Mouse (Mus musculus): ENCODE results near the gene Lrrc10. TPM values are rescaled to one million over a fixed set of nuclear protein-coding genes. Genes with fewer than 3 reads are reported as not detected.

Lrrc10 gene
- polyA plus RNA-seq, 1 experiment from 2014 or later, result 60.4 TPM

GRCm38 (mm10) chr10:117081914-117082359 lies 36.8 kb downstream of the Lrrc10 start:
- ATAC-seq (replicated peaks; ENCODE audit: insufficient number of reproducible peaks, insufficient read depth, low FRiP score, low read depth), result no peak
- WGBS, result 73% methylated on average over 2 of the region's 2 CpGs
- no peaks in the 10 kb centered on the region for H3K27me3 ChIP-seq
- H3K4me3 ChIP-seq, result no peak overlapping the region
- H3K36me3 ChIP-seq, result peaks cover 45% of the 10 kb centered on the region
- H3K27ac ChIP-seq, result 0 out of 2 replicates have a peak overlapping the region, but pooled peaks have one; percentile 31
- H3K9ac ChIP-seq, result no peak overlapping the region
- H3K9me3 ChIP-seq (replicated peaks), result no peaks in the 10 kb centered on the region
- H3K4me2 ChIP-seq, result no peak overlapping the region
- peaks cover 6% of the 10 kb centered on the region; the same call in 1 of the 2 replicates for H3K4me1 ChIP-seq (replicated peaks)

DNA sequence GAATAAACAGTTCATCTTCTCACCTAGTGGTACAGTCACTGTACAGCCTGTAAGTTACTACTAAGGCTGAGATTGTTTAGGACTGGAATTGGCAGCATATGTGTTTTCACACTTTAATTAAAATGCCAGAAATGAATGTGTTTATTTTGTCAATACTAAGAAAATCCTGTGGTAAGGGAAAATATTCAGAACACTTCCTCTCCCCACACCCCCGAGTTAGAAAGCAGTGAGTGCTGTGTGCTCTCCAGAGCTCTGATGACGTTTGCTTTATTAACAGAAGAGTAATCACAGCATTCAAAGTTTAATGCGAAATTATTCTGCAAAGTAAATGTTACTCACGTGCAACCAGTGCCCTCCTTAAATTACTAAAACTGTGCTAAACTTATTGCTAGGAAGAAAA lies 44.5 kb downstream of the Lrrc10 start:
- Histone ChIP-seq H3K27me3 (no peaks in the 10 kb centered on the region), H3K4me2 (no peak overlapping the region), H3K4me1 (replicated peaks) (peaks cover 9% of the 10 kb centered on the region), H3K27ac (no peak overlapping the region), H3K36me3 (peaks cover 6% of the 10 kb centered on the region; the same call in 1 of the 2 replicates), H3K9ac (no peak overlapping the region), H3K4me3 (no peak overlapping the region), H3K9me3 (replicated peaks) (no peaks in the 10 kb centered on the region)
- WGBS, result 69% methylated on average over 4 of the region's 4 CpGs
- ATAC-seq (replicated peaks; ENCODE audit: insufficient number of reproducible peaks, insufficient read depth, low FRiP score, low read depth), result no peak

GRCm38 (mm10) chr10:117094504-117095329 lies 49.6 kb downstream of the Lrrc10 start:
- H3K27ac ChIP-seq, result peak overlapping the region; percentile 61
- no peak overlapping the region for H3K4me3 ChIP-seq
- H3K36me3 ChIP-seq, result no peaks in the 10 kb centered on the region; the same call in 1 of the 2 replicates
- no peaks in the 10 kb centered on the region for H3K9me3 ChIP-seq (replicated peaks)
- WGBS, result 29% methylated on average over 15 of the region's 15 CpGs
- H3K9ac ChIP-seq, result no peak overlapping the region
- H3K27me3 ChIP-seq, result no peaks in the 10 kb centered on the region
- peak overlapping the region; percentile 20; the same call in 1 of the 2 replicates for H3K4me2 ChIP-seq
- peak; percentile 70 for ATAC-seq (replicated peaks; ENCODE audit: insufficient number of reproducible peaks, insufficient read depth, low FRiP score, low read depth)
- H3K4me1 ChIP-seq (replicated peaks), result peaks cover 18% of the 10 kb centered on the region

- no peaks in the 10 kb centered on the region for H3K9me3 ChIP-seq (replicated peaks)
- H3K9ac ChIP-seq, result no peak overlapping the region
- no peaks in the 10 kb centered on the region for H3K27me3 ChIP-seq
- WGBS, result 87% methylated on average over 6 of the region's 6 CpGs
- H3K4me3 ChIP-seq, result no peak overlapping the region
- H3K27ac ChIP-seq, result no peak overlapping the region
- H3K4me1 ChIP-seq (replicated peaks), result peaks cover 18% of the 10 kb centered on the region
- H3K36me3 ChIP-seq, result peaks cover 3% of the 10 kb centered on the region; the same call in 1 of the 2 replicates
- ATAC-seq (replicated peaks; ENCODE audit: insufficient number of reproducible peaks, insufficient read depth, low FRiP score, low read depth), result no peak
- no peak overlapping the region for H3K4me2 ChIP-seq
These were observed 51.0 kb downstream of the Lrrc10 start for GRCm38 (mm10) chr10:117096096-117096495.

Other genes with a start within 250 kb of the Lrrc10 start
- 0.19 and 0.28 TPM in 2 replicates for gene Myrfl, start 148.4 kb upstream of the Lrrc10 start, polyA plus RNA-seq (2015; fragmentation: Nextera tagmentation; extraction: Ambion mirVana)
- 58.1 and 68.7 TPM in 2 replicates for gene Rab3ip, start 94.6 kb upstream of the Lrrc10 start, polyA plus RNA-seq (2015; fragmentation: Nextera tagmentation; extraction: Ambion mirVana)
- not detected in 2 replicates for gene Gm10271, start 72.7 kb upstream of the Lrrc10 start, polyA plus RNA-seq (2015; fragmentation: Nextera tagmentation; extraction: Ambion mirVana)
- gene Best3, start 59.0 kb upstream of the Lrrc10 start, polyA plus RNA-seq (2015; fragmentation: Nextera tagmentation; extraction: Ambion mirVana), result 0.58 and 0.67 TPM in 2 replicates
- gene Cct2, start 18.5 kb downstream of the Lrrc10 start, polyA plus RNA-seq (2015; fragmentation: Nextera tagmentation; extraction: Ambion mirVana), result 139 and 171 TPM in 2 replicates
- 14.8 and 14.9 TPM in 2 replicates for gene Frs2, start 103.2 kb downstream of the Lrrc10 start, polyA plus RNA-seq (2015; fragmentation: Nextera tagmentation; extraction: Ambion mirVana)
- gene Yeats4, start 179.2 kb downstream of the Lrrc10 start, polyA plus RNA-seq (2015; fragmentation: Nextera tagmentation; extraction: Ambion mirVana), result 37.5 and 43.6 TPM in 2 replicates
- gene 9530003J23Rik, start 193.4 kb downstream of the Lrrc10 start, polyA plus RNA-seq (2015; fragmentation: Nextera tagmentation; extraction: Ambion mirVana), result not detected in 2 replicates
- gene Lyz2, start 237.0 kb downstream of the Lrrc10 start, polyA plus RNA-seq (2015; fragmentation: Nextera tagmentation; extraction: Ambion mirVana), result 80.7 and 124 TPM in 2 replicates
- 2.5 and 3.1 TPM in 2 replicates for gene Lyz1, start 247.5 kb downstream of the Lrrc10 start, polyA plus RNA-seq (2015; fragmentation: Nextera tagmentation; extraction: Ambion mirVana)

All from heart, embryonic 15.5 days (tissue).